Mouse (Mus musculus): ENCODE data around the gene Kng2.
"Not testable (repeated sequence)": the region's sequence is repeated elsewhere in the genome, so short reads cannot be mapped to it uniquely, and the experiment has no call there.

Kng2 gene

DNA sequence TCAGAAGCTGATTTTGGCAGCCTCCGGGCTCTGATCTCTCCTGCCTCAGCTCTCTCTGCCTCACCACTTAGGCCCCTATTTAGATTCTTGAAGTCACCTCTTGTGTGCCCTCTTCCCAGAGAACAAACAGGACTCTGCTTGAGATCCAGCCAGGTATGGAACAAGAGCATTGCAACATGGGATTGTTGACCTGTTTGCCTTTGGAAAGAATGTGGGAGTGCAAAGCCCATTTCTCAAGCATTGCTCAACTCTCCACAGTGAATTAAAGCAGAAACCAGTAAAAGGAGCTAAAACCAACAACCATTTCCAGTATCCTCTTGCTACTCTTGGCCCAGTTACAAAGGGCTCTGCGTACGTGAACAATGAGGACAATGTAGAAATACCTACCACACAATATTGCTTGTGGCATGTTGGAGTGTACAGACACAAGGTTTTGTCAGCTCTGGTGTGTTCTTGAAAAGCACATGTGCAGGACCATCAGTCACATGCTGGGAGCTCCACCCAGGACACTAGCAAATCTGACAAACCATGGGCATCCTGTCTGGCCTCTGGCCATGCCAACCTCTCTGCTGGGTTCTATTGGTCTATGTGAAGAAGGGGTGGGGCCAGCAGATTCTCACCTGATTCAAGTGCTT is at the start of gene Kng2:
Gene Kng2 (minus strand): TSS at position 517 of the 635 bp plus-strand sequence.
- not testable (repeated sequence) for DNase-seq (ENCODE audit: low spot score in 2 of 2)

DNA sequence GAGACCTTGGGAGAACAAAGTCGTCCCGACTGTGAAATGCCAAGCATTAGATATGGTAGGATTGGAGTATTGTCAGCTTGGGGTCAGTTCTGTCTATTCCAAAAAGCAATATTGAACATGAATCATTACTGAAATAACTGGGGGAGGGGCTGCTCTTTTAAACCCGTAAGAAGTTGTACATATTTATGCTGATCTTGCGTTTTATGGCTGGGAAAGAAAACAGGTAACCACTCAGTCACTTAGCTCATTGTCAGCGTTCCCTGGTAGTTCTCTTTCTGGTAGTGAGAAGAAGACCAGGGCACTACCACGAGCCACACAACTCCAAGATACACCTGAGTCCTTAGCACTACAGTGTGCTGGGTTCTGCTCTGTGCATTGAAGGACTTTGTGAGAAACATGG is 48.2 kb upstream of the Kng2 start:
- not testable (repeated sequence) for DNase-seq (ENCODE audit: low spot score in 2 of 2)

DNA sequence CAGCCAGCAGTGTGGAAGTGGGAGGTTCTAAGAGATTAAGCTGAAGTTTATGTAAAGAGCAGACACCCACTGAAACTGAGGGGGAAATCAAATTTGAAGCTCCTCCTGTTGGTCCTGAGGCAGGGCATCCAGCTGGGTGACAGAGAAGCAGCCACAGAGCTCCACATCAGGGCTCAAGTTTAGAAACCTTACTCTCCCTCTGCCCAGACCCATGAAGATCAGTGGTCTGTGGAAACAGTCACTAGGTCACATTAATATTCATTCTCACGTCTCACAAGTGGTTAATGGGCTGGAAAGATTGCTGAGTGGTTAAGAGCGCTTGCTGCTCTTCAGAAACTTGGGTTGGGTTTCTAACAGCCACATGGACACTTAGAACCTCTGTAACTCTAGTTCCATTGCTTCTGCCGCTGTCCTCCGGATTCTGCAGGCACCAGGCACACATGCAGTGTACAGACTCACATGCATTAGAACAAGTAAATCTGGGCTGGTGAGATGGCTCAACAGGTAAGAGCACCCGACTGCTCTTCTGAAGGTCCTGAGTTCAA is 31.6 kb upstream of the Kng2 start:
- DNase-seq (ENCODE audit: low spot score in 2 of 2): not testable (repeated sequence)

DNA sequence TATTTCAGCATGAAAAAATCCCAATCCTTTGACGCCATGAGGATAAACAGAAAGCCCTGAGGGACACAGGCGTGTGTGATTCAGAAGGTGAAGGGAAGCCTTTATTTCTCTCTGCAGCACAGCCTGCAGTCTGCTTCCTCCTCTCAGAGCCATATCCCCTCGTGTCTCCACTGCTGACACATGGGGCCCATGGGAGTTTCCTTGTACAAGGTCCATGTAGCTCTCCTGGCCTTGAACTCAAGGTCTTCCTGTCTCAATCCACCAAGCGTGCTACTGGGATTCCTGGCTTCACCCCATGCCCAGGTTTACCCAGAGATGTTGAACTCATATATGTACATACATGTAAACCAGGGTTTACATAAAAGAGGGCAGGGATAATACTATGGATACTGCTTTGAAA is 30.3 kb upstream of the Kng2 start:
- not testable (repeated sequence) for DNase-seq (ENCODE audit: low spot score in 2 of 2)

DNA sequence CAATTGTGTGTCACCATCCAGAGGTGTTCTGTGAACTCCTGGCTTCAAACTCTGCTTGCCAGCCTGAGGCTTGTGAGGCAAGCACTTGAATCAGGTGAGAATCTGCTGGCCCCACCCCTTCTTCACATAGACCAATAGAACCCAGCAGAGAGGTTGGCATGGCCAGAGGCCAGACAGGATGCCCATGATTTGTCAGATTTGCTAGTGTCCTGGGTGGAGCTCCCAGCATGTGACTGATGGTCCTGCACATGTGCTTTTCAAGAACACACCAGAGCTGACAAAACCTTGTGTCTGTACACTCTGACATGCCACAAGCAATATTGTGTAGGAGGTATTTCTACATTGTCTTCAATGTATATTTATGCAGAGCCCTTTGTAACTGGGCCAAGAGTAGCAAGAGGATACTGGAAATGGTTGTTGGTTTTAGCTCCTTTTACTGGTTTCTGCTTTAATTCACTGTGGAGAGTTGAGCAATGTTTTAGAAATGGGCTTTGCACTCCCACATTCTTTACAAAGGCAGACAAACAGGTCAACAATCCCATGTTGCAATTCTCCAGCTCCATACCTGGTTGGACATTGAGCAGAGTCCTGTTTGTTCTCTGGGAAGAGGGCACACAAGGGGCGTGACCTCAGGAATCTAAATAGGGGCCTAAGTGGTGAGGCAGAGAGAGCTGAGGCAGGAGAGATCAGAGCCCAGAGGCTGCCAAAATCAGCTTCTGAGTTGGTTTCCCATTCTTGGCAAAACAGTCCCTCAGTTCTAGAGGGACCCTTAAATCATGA is 28.6 kb upstream of the Kng2 start, which contains the start of gene Kng1:
Gene Kng1 (plus strand): TSS at position 198 of the 780 bp plus-strand sequence.
- DNase-seq (ENCODE audit: low spot score in 2 of 2): not testable (repeated sequence)

DNA sequence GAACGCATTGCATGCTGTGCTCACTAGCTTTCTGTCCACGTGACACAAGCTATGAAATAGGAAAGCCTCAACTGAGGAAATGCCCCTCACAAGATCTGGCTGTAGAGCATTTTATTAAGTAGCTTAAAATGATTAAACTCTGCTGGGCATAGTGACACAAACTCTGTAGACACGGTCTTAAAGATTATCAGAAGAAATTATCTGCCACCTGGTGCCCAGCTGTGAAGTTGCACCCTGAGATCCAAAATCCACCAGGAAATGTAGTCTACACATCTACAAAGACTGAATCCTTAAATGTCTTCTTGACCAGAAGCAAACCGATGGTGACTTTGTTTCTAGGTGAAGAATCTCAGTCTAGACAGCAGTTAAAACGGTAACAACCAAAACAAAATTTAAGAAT is 17.0 kb upstream of the Kng2 start:
- DNase-seq (ENCODE audit: low spot score in 2 of 2): peak; percentile 19 to 49

DNA sequence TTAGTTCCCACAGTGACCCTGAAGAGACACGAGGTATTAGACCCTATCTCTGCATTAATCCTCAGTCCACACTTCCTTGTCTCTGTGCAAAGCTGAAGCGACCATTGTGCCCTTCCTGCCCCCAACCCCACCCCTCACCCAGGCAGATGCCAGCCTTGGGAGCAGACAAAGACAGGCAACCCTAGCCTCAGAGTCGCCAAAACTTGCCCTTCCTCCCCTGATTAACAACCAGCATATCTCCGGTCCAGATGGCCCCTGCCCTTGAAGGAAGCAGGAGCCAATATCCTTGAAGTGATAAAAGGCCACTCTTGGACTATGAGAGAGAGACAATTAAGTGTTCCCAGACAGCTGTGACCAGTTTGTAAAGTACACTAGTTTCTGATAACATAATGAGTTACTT is 11.6 kb upstream of the Kng2 start:
- no peak for DNase-seq (ENCODE audit: low spot score in 2 of 2)

DNA sequence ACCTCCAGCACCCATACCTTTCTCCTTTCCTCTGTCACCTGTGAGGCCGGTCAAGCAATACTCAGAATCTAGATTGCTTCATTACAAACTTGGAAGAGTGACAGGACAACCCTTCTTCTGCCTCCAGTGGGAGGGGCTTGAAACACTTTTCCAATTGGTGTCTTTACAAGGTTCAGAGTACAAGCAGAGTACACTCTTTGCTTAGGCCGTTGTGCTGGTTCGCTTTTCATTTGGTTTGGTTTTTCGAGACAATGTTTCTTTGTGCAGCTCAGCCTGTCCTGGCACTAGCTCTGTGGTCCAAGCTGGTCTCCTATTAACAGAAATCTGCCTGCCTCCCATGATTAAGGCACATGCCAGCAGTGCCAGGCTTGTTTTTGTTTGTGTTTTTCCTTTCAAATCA is 10.0 kb upstream of the Kng2 start:
- DNase-seq (ENCODE audit: low spot score in 2 of 2): no peak

DNA sequence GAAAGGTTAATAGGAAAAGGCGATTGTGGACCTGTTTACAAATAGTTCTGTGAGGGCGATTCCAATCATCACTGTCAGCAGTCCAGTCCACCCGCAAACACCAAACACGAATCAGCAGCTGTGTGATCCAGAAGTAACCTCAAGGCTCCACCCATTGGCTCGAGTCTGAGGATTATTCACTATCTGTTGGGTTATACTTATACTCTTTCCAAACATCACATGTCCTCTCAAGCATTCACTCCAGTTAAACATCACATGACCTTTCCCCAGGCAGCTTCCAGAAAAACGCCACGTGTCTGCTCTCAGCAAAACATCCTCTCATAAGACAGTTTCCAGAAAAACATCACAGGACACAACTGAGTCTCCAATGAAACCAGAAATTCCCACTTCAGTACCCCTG is 8.5 kb upstream of the Kng2 start:
- DNase-seq (ENCODE audit: low spot score in 2 of 2): no peak

DNA sequence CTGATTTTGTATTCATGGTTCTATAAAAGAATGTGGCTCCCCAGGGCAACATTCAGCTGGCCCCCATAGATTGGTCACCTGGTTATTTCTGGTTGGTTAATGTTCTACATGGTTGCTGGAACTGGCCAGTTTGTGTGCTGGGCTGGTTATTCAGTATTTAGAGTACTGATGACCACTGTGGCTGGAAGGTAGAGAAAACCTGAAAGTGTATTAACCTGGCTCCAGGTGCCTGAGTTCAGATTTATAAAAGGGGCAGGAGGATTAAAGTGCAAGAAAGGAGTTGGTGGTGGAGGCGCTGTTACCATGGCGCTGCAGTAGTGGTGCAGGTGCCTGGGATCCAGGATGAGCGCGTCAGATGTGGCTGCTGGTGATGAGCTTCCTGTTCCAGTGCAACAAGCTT is 4.4 kb upstream of the Kng2 start:
- DNase-seq (ENCODE audit: low spot score in 2 of 2): no peak

DNA sequence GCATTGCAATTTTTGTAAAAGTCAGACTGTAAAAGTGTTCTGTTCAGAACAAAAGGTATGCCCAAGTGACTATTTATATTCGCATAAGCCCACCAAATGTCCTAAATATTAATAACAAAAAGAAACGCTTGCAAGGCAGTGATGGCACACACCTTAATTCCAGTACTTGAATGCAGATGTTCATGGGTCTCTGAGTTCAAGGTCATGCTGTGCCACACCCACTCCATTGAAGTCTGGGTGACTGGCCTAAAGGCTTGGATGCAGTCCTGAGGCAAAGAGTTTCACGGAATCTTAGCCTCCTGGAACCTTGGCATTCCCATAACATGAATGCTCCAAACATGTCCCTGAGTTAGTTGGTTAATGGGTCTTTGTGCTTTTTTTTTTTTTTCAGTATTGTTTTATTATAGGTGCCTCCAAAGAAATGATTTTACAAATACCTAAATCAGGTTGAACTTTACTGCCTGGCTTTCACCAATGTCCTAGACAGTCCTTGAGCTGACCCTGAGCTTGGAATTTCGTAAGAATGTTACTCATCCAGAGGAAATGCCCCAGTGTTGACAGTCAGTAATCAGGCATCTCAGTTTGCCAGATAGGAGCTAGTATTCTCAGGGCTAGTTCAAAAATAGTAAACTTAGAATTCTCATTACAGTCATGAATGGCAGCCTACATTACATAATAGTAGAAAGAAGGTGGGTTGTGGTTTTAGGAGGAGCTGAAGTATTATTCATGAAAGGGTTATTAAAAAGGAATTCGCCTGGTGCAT is 1.6 kb upstream of the Kng2 start:
- DNase-seq (ENCODE audit: low spot score in 2 of 2): no peak

DNA sequence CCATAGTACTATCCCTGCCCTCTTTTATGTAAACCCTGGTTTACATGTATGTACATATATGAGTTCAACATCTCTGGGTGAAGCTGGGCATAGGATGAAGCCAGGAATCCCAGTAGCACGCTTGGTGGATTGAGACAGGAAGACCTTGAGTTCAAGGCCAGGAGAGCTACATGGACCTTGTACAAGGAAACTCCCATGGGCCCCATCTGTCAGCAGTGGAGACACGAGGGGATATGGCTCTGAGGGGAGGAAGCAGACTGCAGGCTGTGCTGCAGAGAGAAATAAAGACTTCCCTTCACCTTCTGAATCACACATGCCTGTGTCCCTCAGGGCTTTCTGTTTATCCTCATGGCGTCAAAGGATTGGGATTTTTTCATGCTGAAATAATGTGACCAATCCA is 1.9 kb downstream of the Kng2 start:
- DNase-seq (ENCODE audit: low spot score in 2 of 2): not testable (repeated sequence)

DNA sequence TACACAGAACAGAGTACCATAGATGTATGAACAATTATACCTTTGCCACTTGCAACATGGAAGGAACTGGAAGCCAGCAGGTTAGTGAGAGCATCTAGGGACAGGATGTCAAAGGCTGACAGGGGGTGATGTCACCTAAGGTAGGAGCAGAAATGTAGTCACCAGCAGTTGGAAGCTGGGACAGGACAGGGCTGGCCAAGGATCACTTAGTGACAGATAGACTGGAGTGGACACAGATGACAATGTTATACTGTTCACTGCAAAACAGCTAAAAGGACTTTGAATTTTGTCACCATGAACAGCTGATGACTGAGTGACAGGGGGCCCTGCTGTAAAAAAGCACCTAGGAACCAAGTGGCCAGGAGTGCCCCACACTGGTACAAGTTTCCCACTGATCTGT is 2.7 kb downstream of the Kng2 start:
- no peak for DNase-seq (ENCODE audit: low spot score in 2 of 2)

DNA sequence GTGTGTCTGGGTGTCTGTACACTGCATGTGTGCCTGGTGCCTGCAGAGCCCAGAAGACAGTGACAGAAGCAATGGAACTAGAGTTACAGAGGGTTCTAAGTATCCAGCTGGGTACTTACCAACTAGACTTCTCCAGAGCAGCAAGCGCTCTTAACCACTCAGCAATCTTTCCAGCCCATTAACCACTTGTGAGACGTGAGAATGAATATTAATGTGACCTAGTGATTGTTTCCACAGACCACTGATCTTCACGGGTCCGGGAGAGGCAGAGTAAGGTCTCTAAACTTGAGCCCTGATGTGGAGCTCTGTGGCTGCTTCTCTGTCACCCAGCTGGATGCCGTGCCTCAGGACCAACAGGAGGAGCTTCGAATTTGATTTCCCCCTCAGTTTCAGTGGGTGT is 4.2 kb downstream of the Kng2 start:
- no peak for DNase-seq (ENCODE audit: low spot score in 2 of 2)

DNA sequence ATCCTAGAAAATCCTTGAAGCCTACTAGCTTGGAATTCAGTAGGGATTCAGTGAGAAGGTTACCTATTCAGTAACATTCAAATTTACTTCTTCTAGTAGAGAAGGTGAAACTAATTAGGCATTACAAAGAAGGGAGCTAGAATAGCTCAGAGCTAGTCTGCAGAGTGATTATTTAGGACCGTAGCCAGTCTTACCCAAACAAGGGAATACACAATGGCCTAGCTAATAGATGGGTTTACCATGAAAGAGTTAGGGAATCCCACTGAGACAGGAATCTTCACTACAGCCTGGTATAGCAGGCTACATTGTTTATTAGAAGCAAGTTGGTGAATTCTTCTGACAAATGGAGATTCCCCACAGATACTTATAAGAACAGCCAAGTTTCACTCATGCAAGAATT is 8.7 kb downstream of the Kng2 start:
- not testable (repeated sequence) for DNase-seq (ENCODE audit: low spot score in 2 of 2)

DNA sequence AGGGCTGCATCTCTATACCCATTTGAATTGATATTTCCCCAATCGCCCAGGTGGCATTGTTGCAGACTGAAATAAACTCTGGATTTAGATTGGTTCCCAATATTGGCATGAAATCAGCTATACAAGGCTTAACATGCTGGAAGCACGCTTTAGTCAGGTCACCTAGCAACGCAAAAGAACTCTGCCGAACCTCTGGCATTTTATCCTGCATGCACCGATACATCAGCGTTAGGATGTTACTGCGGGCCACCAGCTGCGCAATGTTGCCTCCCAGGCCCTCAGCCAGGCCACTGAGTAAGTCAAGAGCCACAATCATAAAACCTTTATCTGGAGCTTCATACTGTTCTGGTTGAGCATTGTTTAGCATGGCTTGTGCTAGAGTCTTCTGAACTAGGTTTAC is 14.6 kb downstream of the Kng2 start:
- DNase-seq (ENCODE audit: low spot score in 2 of 2): peak in 1 of 2 experiments; percentile 14

DNA sequence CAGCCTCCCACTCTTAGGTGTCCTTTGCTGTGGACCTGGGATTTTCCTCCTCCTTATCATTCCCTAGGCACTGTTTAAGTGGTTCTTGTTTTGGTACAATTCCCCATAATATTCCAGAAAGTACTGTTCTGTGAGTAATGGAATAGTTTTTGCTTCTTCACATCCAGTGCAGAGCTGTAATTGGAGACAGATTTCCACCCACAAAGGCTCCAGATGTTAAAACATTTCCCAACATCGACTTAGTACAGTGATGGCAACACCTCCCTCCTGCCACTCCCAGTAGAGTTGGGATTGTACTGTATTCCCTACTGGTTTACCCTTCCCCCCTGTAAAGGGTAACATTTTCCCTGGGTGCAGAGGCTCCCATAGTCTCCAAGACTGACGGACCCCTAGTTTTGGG is 15.5 kb downstream of the Kng2 start:
- not testable (repeated sequence) for DNase-seq (ENCODE audit: low spot score in 2 of 2)

DNA sequence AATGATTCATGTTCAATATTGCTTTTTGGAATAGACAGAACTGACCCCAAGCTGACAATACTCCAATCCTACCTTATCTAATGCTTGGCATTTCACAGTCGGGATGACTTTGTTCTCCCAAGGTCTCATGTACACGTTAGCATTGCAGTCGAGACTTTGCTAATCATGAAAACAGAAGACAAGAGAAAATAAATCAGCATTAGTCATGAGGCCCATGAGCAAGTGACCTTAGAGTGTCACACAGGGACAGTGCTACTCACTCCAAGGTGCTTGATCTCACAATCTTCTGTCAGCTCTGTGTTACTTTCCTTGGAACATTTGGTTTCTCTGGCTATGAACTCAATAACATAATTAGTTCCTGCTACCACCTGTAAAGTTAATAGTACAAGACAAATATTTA is 32.3 kb downstream of the Kng2 start:
- not testable (repeated sequence) for DNase-seq (ENCODE audit: low spot score in 2 of 2)

DNA sequence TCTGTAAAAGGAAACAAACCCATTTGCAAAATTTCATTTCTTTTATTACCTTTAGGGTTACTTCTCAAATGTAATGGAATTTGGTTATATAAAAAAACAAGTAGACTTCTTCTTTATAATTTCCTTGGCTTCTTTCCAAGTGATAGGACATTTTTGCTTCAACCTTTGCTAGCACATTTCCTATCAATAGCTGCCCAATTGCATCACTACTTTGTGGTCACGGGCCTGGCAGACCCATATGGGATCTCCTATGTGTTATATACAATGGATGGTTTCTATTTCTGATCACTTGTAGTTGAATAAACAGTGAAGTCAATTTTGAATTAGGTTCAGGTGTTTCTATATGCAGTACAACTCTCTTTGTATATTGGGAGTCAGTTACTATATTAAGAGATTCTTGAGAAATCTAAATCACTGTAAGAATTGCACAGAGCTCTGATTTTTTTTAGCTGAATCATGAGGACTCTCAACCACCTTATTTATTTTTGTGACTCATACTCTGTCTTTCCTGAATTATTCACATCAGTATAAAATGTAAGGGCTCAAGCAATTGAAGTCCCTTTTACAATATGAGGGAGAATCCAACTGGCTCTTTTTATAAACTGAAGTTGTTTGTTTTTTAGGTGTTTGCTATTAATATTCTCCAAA is 61.8 kb downstream of the Kng2 start:
- peak in 1 of 2 experiments; percentile 3 for DNase-seq (ENCODE audit: low spot score in 2 of 2)

DNA sequence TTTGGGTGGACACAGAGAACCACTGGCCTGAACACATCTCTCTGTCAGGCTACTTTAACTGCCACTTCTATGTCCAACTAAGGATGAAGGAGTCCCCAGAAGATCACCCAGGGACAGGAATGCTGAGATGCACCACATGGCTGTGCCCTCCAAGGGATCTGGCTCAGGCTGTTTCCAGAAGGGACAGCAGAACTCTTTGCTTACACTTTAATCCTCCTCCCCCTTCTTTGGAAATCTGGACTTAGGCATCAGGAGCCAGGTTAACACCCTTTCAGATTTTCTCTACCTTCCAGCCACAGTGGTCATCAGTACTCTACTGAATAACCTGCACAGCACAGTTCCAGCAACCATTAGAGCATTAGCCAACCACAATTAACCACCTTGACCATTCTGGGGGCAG is 66.0 kb downstream of the Kng2 start:
- no peak for DNase-seq (ENCODE audit: low spot score in 2 of 2)

DNA sequence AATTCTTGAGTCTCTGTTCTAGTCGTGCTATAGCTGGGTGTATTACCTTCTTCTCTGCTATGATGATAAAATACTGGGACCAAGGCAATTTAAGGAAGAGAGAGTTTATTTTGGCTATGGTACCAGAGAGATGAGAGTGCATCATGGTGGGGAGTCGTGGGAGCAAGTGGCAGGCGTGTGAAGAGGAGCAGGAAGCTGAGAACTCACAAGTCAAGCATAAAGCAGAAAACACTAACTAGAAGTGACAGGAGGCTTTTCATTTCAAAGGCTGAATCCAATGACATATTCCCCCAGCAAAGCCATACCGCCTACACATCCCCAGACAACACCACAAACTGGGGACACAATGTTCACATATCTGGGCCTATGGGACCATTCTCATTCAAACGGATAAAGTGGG is 67.0 kb downstream of the Kng2 start:
- no peak for DNase-seq (ENCODE audit: low spot score in 2 of 2)

DNA sequence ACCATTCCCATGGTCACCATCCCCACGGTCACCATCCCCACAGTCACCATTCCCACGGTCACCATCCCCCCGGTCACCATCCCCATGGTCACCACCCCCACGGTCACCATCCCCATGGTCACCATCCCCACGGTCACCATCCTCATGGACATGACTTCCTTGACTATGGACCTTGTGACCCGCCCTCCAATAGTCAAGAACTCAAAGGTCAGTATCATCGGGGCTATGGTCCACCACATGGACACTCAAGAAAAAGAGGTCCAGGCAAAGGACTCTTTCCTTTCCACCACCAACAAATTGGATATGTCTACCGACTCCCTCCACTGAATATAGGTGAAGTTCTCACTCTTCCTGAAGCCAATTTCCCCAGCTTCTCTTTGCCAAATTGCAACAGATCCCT is 68.2 kb downstream of the Kng2 start:
- DNase-seq (ENCODE audit: low spot score in 2 of 2): no peak
